Mouse (Mus musculus) liver, embryonic 14.5 days (tissue): ENCODE results near the gene Prex1. TPM values are rescaled to one million over a fixed set of nuclear protein-coding genes. Genes with fewer than 3 reads are reported as not detected.

Source experiments
- ATAC-seq: fragments of 200-750 bp; cut with Nextera tagmentation; 2 replicates; pipeline ENCODE4 v1.8.0; 2017; ENCODE audit warnings: moderate number of reproducible peaks, mild to moderate bottlenecking, moderate library complexity; ENCODE audit not compliant: insufficient read depth
- DNase-seq, 3 experiments: peaks; one replicate each; pipeline ENCODE4 v3.0.0-alpha.2; 2012 to 2013; ENCODE audit warnings: low read depth in 3 of 3, low spot score in 3 of 3
- H3K27ac ChIP-seq: fragments of 300-500 bp; sonication (generic); 2 replicates; pipeline ENCODE4 v1.5.1; 2014; ENCODE audit warnings: moderate library complexity, mild to moderate bottlenecking, control low read depth, inconsistent platforms
- H3K27me3 ChIP-seq: fragments of 300-500 bp; sonication (generic); 2 replicates; pipeline ENCODE4 v1.6.1; 2014; ENCODE audit warnings: mild to moderate bottlenecking, low read length, moderate library complexity; ENCODE audit not compliant: control insufficient read depth, insufficient read depth
- H3K36me3 ChIP-seq: fragments of 300-500 bp; sonication (generic); replicated peaks from 2 replicates; pipeline ENCODE4 v1.6.1; 2014; ENCODE audit warnings: low read depth; ENCODE audit not compliant: control insufficient read depth, insufficient read depth
- H3K4me1 ChIP-seq, 2 experiments: fragments of 200-500 bp in 1 of 2; fragments of 300-500 bp in 1 of 2; sonication (generic) in 1 of 2; replicated peaks; 2 replicates each; pipeline ENCODE4 v1.6.1; 2012 to 2014; ENCODE audit warnings: antibody characterized with exemption in 1 of 2, inconsistent platforms in 1 of 2, low read length in 1 of 2; ENCODE audit not compliant: control insufficient read depth in 2 of 2, insufficient read depth in 2 of 2
- H3K4me2 ChIP-seq: fragments of 300-500 bp; sonication (generic); 2 replicates; pipeline ENCODE4 v1.6.1; 2014; ENCODE audit warnings: low read depth, mild to moderate bottlenecking, control low read depth, moderate library complexity
- H3K4me3 ChIP-seq, 2 experiments: fragments of 200-500 bp in 1 of 2; fragments of 300-500 bp in 1 of 2; sonication (generic) in 1 of 2; 2 replicates each; pipeline ENCODE4 v1.5.1; 2012 to 2014; ENCODE audit warnings: low read depth in 2 of 2, low read length in 2 of 2, mild to moderate bottlenecking in 2 of 2, control low read depth in 1 of 2, inconsistent platforms in 1 of 2, moderate library complexity in 1 of 2; ENCODE audit not compliant: insufficient read depth in 1 of 2
- H3K9ac ChIP-seq: fragments of 300-500 bp; sonication (generic); replicated peaks from 2 replicates; pipeline ENCODE4 v1.6.1; 2014; ENCODE audit warnings: mild to moderate bottlenecking, control low read depth, moderate library complexity
- H3K9me3 ChIP-seq: fragments of 300-500 bp; sonication (generic); 2 replicates; pipeline ENCODE4 v1.6.1; 2016; ENCODE audit warnings: low read length, mixed read lengths; ENCODE audit not compliant: control insufficient read depth
- CTCF ChIP-seq: IDR thresholded peaks from 2 replicates; pipeline ENCODE4 v1.5.1; 2016; ENCODE audit warnings: antibody characterized with exemption, low read depth, control low read depth
- EP300 ChIP-seq: IDR thresholded peaks from 2 replicates; pipeline ENCODE4 v1.6.1; 2016; ENCODE audit warnings: antibody characterized with exemption, low read depth
- WGBS: fragments of 180-500 bp; shearing (Covaris S2); extraction: QIAGEN DNeasy Blood & Tissue Kit; methylation state at CpG from one replicate; pipeline ENCODE4 v1.1.7; 2014; ENCODE audit not compliant: insufficient replicate concordance; 5-methylcytosine and 5-hydroxymethylcytosine counted together
- polyA plus RNA-seq, 2 experiments: library from polyadenylated mRNA; depleted of rRNA in 1 of 2; stranded (reverse) in 1 of 2; unstranded in 1 of 2; fragments of >200 nt; fragmentation: Nextera tagmentation in 1 of 2; extraction: Ambion mirVana in 1 of 2; gene quantifications; 2 replicates each; pipeline versions ENCODE4 v1.2.1 to v1.2.3; 2012 to 2014

The Prex1 gene
- polyA plus RNA-seq, 2 experiments: 9.2 to 10.0 TPM

GRCm38 (mm10) chr2:166516818-166517353, 196.7 kb downstream of the Prex1 start:
- H3K9ac ChIP-seq: no peak overlapping the region
- 35% methylated on average over 6 of the region's 6 CpGs for WGBS
- no peak for TF ChIP-seq EP300
- TF ChIP-seq CTCF: no peak
- DNase-seq (no peak), ATAC-seq (no peak)
- H3K27ac ChIP-seq: no peak overlapping the region
- no peak overlapping the region for H3K4me2 ChIP-seq
- H3K9me3 ChIP-seq: no peaks in the 10 kb centered on the region
- H3K4me3 ChIP-seq: no peak overlapping the region
- no peaks in the 10 kb centered on the region for H3K36me3 ChIP-seq
- no peaks in the 10 kb centered on the region for H3K27me3 ChIP-seq
- no peaks in the 10 kb centered on the region for H3K4me1 ChIP-seq

Other genes with a start within 250 kb of the Prex1 start
- 2.4 TPM in 2 replicates for gene Trp53rkb, start 78.7 kb upstream of the Prex1 start, polyA plus RNA-seq (2012; rRNA removed)
- gene Trp53rkb, start 78.7 kb upstream of the Prex1 start, polyA plus RNA-seq (2014; fragmentation: Nextera tagmentation; extraction: Ambion mirVana): 3.3 TPM in 2 replicates
- gene Arfgef2, start 91.8 kb upstream of the Prex1 start, polyA plus RNA-seq (2012; rRNA removed): 4.4 and 5.5 TPM in 2 replicates
- gene Arfgef2, start 91.8 kb upstream of the Prex1 start, polyA plus RNA-seq (2014; fragmentation: Nextera tagmentation; extraction: Ambion mirVana): 4.8 and 5.3 TPM in 2 replicates
- 25.2 and 33.9 TPM in 2 replicates for gene Cse1l, start 192.2 kb upstream of the Prex1 start, polyA plus RNA-seq (2012; rRNA removed)
- gene Cse1l, start 192.2 kb upstream of the Prex1 start, polyA plus RNA-seq (2014; fragmentation: Nextera tagmentation; extraction: Ambion mirVana): 63.9 and 68.7 TPM in 2 replicates